Mouse (Mus musculus) CD4-positive, CD25-positive, alpha-beta regulatory T cell, adult 2 months (primary cell): ENCODE measurements around the gene Lrrn2.

Experiments used
- DNase-seq: peaks from one replicate; pipeline ENCODE4 v3.0.0-alpha.2; 2012; ENCODE audit warnings: low read depth, low spot score

Lrrn2 gene

DNA sequence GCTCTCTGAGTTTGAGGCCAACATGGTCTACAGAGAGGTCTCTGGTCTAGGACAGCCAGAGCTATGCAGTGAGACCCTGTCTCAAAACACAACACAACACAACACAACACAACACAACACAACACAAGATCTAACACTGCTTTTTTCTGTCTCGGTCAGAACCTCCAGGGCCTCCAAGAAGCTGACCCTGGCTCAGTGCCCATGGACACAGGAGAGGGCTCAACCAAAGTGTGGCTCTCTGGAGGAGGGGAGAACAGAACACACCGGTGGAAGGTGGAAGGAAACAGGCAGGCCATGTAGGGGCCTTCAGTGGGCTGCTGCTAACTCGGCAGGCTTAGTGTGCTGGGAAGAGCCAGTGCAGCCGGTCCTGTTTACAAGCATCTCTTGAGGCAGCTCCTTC is 5.6 kb downstream of the Lrrn2 start:
- DNase-seq: no peak

DNA sequence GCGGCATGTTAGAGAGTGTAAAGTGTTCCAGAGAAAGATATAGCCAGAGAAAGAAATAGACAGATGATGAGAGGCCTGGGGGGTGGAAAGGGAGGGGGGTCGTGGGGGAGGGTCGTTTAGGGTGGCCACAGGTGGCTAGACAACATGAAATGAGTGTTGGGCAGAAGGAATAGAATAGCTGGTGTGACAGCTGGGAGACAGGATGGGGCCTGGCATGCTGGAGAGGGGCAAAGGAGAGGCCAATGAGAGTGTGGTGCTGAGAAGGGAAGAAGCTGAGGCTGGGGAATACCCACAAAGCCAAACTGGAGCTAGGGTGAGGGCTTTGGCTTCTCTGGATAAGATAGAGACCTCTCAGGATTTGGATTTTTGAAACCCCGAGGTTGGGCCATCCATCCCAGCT is 6.6 kb downstream of the Lrrn2 start:
- DNase-seq: no peak

DNA sequence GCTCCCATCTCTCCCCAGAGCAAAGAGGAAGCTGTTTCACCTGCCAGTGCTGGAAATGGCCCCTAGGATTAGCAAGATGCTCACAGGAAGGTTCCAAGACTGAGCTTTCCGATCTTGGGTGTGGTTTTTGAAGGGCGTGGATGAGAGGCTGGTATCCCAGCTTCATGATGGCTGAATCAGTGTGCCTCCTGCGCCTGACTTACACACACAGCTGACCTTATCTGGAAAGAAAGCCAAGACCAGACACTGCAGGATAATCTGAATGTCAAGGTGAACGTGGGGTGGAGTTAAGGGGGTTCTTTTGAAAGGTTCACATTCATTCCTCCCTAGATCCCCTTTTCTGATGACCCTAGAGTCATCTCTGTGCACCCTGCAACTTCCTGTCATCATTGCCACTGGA is 8.7 kb downstream of the Lrrn2 start:
- DNase-seq: no peak

DNA sequence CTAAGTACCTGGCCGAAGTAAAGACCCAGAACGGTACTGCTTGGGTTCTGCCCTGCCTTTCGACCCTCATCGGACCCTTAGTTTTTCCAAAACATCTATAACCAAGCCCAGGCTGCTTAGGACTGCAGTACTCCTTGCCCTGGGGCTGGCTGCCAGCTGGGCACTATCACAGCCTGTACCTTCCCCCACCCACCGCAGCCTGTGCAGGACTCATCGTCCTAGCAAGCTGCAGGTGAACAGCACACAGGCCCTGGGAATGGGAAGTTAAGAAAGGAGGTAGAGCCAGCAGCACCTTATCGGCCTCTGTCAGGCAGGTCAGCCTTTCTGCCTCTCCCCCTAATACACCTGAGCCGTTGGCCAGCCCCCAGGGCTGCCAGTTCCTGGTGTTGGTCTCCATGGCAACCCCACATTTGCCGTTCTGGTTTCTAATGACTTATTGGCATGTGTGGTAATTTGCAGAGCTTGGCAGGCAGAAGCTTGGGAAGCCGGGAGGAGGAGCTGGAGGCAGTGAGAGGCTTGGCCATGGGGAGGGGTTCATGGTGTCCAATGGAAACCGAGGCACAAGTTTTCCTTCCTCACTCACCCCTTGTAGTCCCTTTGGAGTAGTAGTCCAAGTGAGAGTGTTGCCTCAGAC is 10.2 kb downstream of the Lrrn2 start:
- DNase-seq: no peak

DNA sequence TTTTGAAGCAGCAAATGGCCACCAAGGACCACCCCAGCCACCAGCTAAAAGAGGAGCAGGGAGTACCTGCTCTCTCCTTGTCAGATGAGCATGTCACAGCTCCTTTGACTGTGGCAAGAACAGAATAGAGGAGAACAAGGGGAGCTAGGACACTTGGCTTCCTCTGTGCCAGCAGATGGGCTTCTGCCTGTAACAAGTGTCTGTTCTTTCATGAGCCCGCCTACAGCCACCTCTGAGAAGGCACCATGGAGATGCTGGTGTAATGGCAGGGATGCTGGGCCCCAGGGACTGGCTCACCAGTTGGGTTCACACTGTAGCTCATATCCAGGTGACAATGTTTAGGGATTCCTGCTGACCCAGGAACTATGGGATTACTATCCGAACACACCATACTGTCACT is 12.0 kb downstream of the Lrrn2 start:
- DNase-seq: no peak

DNA sequence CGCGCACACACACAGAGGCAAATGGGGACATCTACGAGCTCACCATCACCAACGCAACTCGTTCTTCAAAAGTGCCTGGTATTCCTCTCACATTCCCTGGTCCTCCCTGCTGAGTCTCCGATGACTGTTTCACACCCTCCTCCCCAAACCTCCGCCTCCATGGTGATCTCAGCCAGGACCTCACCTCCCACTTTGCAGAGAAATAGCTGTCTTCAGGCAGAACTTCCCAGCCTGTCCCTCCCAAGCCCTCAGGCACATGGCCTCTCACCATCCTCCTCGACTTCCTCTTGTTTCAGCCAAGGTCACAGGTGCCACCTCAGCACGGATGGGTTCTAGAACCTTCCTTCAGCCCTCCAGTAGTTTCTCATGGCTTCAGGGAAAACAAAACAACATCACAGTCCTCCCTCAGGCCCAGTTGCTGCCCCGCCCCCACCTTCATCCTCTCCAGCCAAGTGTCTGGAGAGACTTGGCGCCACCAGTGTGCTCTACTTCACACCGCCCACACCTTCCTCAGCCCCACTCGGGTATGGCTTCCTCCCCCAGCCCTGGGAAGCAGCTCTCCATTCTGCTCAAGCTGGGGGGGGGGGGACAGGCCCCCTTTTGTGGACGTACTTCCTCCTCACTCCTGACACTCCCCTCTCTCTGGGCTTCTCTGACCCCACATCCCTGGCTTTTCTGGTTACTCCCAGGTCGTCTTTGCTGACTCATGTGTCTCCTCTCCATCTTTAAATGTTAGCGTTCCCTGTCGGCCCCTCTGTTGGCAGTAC is 13.4 kb downstream of the Lrrn2 start:
- DNase-seq: no peak

DNA sequence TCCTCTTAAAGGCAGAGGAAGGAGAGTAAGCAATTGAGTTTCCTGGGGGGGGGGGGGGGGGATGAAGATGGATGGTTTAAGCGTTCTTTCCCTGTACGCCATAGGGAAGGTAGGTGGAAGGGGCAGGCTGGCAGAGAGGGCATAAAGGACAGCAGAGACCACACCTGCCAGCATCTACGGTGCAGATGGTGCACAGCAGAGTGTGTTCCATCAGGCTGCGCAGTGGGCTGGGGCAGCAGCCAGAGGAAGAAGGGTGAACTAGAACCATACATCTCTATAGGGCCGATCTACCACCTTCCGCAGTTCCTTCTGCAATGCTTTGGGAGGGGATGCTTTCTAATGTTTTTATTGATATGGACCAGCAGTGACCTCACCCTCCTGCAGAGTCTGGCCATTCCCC is 19.0 kb downstream of the Lrrn2 start:
- no peak for DNase-seq

DNA sequence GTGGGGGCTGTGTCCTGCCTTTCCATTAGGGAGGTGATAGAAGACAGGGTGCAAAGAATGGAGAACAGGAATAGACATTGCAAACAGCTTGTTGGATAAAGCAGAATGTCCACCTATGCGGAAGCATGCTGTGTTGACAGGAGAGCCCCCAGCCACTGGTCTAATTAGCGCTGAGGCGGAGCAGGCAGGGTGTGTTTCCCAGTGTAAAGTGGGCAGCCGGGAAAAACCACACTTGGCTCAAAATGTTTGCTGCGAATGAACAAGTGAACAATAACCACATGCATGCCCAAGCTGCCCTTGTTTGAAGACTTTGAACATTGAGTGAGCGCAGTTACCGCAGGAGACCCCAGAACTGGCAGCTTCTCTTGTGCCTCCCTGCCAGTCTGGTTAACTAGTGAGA is 19.6 kb downstream of the Lrrn2 start:
- DNase-seq: no peak

DNA sequence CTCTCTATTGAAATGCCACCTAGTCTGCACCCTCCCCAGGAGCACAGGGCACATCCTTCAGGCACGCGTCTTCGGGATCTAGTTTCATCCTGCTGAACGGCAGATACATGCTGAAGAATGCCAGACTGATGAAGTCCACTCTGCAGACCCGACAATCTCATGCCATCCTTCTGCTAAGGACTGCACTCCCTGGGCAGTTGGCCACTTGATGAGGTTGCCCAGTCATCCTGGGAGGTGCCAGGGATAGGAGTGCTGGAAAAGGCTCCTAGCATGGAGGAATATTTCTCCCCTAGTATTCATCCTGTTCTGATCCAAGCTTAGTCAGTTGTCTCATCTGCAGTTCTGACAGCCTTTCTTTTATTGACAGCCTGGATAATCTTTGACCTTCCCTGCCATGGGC is 20.9 kb downstream of the Lrrn2 start:
- DNase-seq: no peak

DNA sequence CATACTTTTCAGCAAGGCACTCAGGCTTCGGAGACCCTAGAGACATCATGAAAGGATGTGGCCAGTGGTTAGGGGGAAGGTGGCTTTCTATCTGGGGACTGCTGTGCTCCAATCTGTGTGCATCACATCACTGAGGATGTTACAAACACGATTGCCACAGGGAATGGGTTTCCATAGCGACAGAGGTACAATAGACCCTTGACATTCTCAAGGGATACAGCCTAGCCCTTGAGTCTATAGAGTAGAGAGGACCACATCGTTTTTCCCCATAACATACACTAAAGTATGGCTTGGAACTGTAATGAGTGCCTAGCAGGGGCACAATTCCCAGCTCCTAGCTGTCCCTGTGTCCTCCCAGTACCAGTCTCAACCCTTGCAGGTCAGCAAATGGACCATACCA is 23.4 kb downstream of the Lrrn2 start:
- DNase-seq: no peak

DNA sequence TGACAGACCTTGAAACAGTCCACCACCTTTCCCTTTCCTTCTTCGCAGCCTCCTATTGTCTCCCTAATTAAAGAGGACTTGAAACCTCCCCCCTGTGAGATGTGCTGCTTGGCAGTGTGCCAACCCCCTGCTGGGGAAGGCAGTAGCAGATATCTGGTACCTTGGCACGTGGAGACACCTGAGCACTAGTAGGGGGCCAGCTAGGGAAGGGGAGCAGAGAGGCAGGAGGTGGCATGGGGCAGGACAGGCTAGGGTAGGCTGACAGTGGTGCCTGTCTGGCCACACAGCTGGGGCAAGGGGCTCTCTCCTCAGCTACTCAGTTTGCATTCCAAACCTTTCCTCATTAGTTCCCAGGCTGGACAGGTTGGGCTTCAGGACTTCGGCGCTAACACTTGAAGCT is 29.0 kb downstream of the Lrrn2 start:
- DNase-seq: no peak

DNA sequence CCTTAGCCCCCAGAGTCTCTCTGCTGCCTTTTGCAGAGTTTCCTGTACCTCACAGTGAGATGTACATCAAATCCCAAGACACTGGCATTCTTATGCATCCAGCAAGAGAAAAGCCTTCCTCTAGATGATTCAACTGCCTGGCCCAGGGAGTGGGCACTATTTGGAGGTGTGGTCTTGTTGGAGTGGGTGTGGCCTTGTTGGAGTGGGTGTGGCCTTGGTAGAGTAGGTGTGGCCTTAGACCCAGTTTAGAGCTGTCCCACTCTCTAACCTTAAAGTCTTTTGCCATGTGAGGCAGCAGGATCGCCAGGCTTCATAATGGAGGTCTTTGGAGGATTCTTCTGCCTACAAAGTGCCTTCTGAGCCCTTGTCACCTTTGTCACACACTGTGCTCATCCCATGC is 29.9 kb downstream of the Lrrn2 start:
- DNase-seq: no peak

DNA sequence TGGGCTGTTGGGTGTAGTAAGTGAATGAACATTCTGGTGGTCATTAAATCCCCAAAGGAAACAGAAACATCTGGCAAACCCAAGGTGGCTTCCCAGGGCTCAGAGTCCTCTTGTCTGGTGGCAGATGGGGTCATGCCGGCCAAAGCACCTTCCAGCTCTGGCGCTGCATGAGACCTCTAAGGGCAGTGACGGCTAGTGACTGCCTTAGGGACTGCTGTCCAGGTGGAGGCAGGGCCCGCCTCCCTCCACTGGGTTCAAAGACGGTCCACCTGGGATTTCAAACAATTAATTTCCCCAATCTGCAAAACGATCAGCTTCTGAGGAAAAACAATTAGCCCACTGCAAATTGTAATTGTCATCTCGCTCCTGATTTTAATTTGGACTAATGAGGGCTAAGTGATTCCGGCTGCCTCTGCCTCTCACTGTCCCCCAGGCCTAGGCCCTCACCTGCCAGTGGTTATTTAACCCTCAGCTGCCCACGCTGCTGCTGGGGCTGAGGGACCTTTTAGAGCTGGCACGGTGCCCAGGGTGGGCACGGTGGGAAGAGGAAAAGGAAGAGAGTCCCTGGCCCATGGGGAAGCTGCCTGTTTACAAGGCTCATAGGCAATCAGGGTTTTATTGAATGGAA is 30.5 kb downstream of the Lrrn2 start:
- no peak for DNase-seq

DNA sequence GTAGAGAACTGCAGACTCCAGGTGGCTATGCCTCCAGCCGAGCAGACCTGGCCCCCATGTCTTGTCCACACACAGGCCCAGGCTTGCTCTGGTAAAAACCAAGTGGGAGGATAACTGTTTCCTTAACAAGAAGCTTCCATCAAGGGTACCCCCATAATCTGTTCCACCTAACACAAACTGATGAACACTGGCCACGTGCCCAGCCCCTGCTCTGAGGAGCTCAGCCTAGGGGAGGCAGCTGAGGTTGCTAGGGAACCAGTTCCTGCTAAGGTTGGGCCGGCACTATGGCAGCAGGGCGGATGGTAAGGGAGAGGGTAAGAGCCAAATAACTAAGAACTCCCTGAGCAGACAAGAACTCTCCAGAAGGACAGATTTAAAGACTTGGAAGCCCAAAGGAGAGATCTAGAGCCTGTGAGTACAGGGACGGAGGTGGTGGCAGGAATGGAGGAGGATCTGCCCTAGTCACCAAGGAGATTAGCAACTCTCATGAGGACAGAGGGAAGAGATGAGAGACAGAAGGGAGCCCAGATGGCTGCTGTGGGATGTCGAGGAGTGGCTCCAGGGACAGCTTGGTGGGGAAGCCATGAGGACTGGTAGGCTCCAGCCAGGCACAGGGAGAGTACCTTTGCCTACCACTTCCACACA is 35.9 kb downstream of the Lrrn2 start:
- DNase-seq: no peak

DNA sequence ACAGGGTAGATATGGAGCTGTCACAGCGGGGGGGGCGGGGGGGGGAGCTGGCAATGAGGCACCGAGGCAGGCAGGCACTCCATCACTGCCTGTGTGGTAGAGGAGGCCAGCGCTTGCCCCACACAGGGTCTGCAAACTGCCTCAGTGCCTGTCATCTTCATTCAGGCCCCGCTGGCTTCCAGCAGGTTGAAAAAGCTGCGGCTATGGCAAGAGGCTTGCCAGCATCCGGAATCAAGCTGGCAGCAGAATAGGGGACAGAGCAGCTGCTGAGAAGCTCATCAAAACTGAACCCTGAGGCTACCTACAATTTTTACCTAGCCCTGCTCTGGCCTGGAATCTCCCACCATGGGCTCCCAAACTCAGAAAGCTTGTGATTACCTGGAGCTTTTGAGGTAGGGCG is 37.5 kb downstream of the Lrrn2 start:
- DNase-seq: no peak

DNA sequence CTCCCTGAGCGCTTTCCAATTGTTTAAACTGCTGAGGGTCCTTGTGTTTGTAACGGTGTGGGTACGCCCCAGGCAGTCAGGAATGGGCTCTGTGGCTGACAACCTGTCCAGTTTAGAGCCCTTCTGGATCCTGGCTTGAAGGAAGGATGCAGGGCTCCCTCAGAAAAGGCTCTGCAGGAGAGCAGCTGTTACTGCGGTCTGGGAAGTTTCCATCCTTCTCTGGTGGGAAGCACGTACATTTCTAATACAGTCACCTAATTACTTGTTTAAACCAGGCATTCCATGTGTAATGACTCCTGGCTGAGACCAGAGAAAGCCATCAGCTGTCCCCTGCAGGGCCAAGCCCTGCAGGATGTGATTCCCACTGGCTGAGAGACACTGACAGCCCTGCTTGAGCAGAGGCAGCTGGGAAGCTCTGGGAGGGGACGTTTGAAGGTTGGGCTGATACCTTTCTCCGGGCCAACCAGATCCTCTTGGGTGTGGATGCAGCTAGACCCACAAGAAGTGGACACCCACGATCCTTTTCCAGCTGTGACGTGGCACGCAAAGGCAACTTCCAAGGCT is 38.1 kb downstream of the Lrrn2 start:
- no peak for DNase-seq

DNA sequence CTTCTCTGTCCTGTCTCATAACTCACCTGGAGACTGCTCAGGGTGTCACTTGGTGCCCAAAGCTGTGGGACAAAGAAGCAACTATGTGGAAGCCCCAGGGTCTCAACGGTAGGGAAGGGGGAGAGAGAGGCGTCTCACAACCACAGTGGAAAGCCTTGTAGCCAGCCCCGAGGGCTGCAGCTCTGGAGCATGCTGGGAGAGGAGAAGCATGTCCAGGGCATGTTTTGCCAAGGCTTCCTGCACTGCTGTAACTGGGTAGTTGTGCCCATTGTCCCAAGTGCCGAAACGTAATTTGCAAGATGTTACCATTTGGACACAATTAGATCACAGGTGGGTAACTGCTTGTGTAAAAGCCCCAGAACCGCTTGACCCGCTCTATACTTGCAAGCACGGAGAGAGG is 39.2 kb downstream of the Lrrn2 start:
- no peak for DNase-seq

DNA sequence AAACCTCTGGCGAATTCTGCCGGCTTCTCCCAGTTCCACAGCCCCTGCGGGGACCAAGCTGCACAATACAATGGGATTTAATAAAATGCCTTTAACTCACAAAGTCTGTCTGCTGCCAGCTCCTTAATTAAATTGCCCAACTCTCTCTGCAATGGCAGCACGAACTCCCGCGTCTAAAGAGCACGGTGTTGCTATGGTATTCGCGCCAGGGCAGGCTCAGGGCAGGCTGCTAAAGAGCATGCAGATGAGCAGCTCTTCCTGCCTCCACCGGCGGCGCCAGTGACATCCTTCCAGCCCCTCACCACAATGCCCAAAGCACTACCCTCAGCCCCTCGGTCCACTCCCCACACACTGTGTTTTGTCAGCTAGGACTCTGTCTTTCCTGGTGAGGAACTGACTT is 41.0 kb downstream of the Lrrn2 start:
- DNase-seq: no peak

DNA sequence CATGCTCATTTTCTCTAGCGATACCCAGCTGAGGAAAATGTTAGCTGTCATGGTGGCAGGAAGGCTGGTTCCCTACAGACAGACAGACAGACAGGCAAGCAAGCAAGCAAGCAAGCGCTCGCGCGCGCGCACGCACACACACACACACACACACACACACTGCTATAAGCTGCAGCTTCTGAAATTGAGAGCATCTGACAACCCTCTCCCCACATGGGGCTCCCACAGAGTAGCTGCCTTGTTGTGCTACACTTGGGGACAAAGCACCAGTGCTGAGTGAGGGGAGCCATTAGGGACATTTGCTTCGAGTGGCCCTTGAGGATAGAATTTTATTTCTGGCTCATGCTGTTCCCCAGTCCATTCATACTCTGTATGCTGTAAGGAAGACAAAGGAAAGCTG is 42.2 kb downstream of the Lrrn2 start:
- no peak for DNase-seq

DNA sequence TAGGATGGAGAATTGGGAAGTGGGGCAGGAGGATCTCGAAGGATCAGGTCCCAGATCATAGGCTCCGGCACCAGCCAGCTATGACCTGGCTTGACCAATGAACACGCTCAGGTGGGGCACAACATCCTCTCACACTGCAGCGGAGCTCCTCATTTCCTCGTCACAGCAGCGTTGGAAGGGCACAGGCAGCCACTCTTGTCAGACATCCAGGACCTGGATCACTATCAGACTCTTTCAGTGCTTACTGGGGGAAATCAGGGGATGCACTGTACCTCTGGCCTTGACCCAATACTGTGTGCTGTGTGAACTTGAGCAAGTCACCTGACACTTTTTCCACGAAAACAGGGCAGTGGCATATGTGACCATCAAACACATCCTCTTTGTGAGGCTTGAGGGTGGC is 45.2 kb downstream of the Lrrn2 start:
- DNase-seq: no peak

DNA sequence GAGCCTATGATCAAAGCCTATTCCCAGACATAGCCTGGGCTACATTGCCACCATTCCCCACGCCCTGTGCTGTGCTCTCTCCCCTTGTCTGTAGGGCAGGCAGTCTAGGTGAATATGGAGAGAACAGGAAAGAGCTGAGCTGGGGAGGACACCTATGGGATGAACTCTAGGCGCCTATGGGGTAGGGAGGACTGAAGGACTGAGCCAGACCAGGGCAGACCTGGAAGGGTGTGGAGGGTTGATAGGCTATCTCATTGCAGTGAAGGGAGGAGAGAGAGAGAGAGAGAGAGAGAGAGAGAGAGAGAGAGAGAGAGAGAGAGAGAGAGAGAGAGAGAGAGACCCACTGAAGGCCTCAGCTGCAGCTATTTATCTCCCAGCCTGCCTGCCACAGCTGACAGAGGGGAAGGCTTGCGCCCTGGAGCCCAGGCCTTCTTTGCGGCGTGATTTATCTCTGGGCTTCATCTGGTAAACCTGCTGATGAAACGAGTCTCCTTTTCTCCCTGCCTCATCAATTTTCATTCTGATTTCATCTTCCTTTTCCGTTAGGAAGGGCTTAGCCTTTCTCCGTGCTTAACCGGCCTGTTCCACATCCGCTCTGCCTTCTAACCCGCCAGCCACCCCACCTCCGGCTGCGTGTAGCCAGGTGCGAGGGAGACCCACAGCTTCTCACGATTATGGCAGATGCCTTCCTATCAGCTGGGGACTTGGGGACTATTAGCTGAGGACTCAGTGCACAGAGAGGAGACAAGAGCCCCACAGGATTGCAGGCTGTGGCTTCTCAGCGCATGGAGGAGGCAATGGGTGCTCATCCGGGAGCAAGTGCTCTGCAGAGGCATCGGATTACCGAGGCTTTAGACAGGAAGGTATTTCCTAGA is 48.2 kb downstream of the Lrrn2 start:
- DNase-seq: no peak

DNA sequence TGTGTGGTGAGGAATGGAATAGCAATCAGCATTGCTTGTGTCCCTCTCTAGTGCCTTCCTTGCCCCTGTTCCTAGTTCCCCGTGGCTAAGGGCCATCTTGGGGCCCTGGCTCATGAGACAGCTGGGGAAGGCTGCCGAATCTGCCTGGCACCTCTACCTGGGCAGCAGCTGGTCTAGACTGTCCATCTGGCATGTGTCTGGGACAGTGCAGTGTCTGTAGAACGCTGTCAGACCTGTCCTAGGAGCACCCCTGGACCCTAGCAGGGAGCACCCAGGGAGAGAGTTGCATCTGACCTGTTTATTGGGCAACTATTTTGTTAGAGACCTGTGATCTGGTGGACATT is 48.8 kb downstream of the Lrrn2 start:
- DNase-seq: no peak
